ENCODE assay signal across 9 mouse cellular contexts in the genomic region with DNA sequence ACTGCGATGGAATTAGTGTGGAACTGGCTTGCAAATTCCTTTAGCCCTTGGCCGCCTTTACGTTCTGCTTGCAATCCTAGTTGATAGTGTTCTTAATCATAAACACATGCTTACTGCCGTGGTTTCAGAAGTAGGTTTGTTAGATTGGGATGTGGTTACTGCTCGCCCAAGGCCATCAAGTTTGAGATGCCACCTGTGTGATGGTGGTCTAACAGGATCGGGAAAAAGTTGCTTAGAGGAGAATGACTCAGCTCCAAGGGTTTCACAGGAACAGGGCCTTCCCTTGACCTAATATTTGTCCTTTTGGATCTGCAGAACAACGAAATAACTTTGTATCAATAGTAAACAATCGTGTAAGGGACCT. TPM values are rescaled to one million over a fixed set of nuclear protein-coding genes. Genes with fewer than 3 reads are reported as not detected.
DNase-seq lines count a peak whose midpoint lies in the region; ATAC-seq and TF ChIP-seq lines count a peak whose summit lies in the region.
"Had no signal": no experiment of that assay in that cellular context is flagged by ENCODE, and none has a peak within 500 bp of the region (broad histone marks: within the 10 kb centered on the region; RNA-seq: fewer than 3 reads in every experiment).

No protein-coding gene starts in this region.

- TF ChIP-seq POLR2A in bone marrow macrophage, adult 2 months (IDR thresholded peaks at IDR 0.05; ENCODE audit: borderline replicate concordance, low read depth, low read length), result no peak

- H3K9me3 ChIP-seq in kidney, embryonic 16.5 days (ENCODE audit: low read length), result no peaks in the 10 kb centered on the region
- no peaks in the 10 kb centered on the region for H3K9me3 ChIP-seq in hindbrain, postnatal 0 days (ENCODE audit: low read length)
- no peaks in the 10 kb centered on the region for H3K9me3 ChIP-seq in midbrain, postnatal 0 days (ENCODE audit: low read length)

- peaks cover 24% of the 10 kb centered on the region for H3K4me1 ChIP-seq in kidney, embryonic 16.5 days (ENCODE audit: insufficient read depth, low read length)
- peaks cover 20% of the 10 kb centered on the region for H3K4me1 ChIP-seq in bone marrow macrophage, adult 2 months (ENCODE audit: control insufficient read depth, insufficient read depth, low read length)
- peaks cover 6% of the 10 kb centered on the region; the same call in 1 of the 2 replicates for H3K4me1 ChIP-seq in hindbrain, postnatal 0 days (ENCODE audit: insufficient read depth, low read length)
- peaks cover 4% of the 10 kb centered on the region; the same call in 1 of the 2 replicates for H3K4me1 ChIP-seq in midbrain, postnatal 0 days (ENCODE audit: insufficient read depth, low read length)

- no peak for DNase-seq in kidney, adult 18-20 months
- no peak for DNase-seq in hindbrain, postnatal 0 days (ENCODE audit: low spot score)
- no peak for DNase-seq in midbrain, postnatal 0 days (ENCODE audit: low spot score)
- no peak for DNase-seq in embryo, embryonic 11 days
- no peak for DNase-seq in thymus, postnatal 0 days (ENCODE audit: low spot score)
- DNase-seq in gastrocnemius, adult 8-10 months (ENCODE audit: low spot score in 2 of 2), result no peak

- peak overlapping the region; percentile 82 for H3K4me2 ChIP-seq in kidney, embryonic 16.5 days (replicated peaks; ENCODE audit: low read depth, low read length)
- H3K4me2 ChIP-seq in hindbrain, postnatal 0 days (ENCODE audit: low read depth, low read length), result peak overlapping the region; percentile 93
- H3K4me2 ChIP-seq in midbrain, postnatal 0 days (ENCODE audit: low read depth, low read length, poor library complexity, severe bottlenecking), result peak overlapping the region; percentile 70

- no peak for TF ChIP-seq CTCF in bone marrow macrophage, adult 2 months (IDR thresholded peaks at IDR 0.05; ENCODE audit: low read depth, low read length)
- TF ChIP-seq CTCF in hindbrain, postnatal 0 days (IDR thresholded peaks at IDR 0.05; ENCODE audit: low read depth), result no peak
- TF ChIP-seq CTCF in midbrain, postnatal 0 days (IDR thresholded peaks at IDR 0.05), result no peak

- 19% methylated on average over 8 of the region's 8 CpGs for WGBS in kidney, embryonic 16.5 days
- 23% methylated on average over 8 of the region's 8 CpGs for WGBS in hindbrain, postnatal 0 days
- 27% methylated on average over 8 of the region's 8 CpGs for WGBS in midbrain, postnatal 0 days

- H3K36me3 ChIP-seq in kidney, embryonic 16.5 days (ENCODE audit: insufficient read depth, low read length), result peaks cover 11% of the 10 kb centered on the region; the same call in 1 of the 2 replicates
- peaks cover 11% of the 10 kb centered on the region; the same call in 1 of the 2 replicates for H3K36me3 ChIP-seq in hindbrain, postnatal 0 days (ENCODE audit: insufficient read depth, low read length)
- no peaks in the 10 kb centered on the region for H3K36me3 ChIP-seq in midbrain, postnatal 0 days (ENCODE audit: insufficient read depth, low read length)

- H3K27me3 ChIP-seq in kidney, embryonic 16.5 days (ENCODE audit: insufficient read depth, low read length), result no peaks in the 10 kb centered on the region
- H3K27me3 ChIP-seq in hindbrain, postnatal 0 days (ENCODE audit: insufficient read depth, low read length), result no peaks in the 10 kb centered on the region
- no peaks in the 10 kb centered on the region for H3K27me3 ChIP-seq in midbrain, postnatal 0 days (ENCODE audit: insufficient read depth, low read length)

- H3K4me3 ChIP-seq in kidney, embryonic 16.5 days (ENCODE audit: low read length), result peak overlapping the region; percentile 57
- H3K4me3 ChIP-seq in bone marrow macrophage, adult 2 months (ENCODE audit: insufficient read depth, low read length), result peak overlapping the region; percentile 66
- H3K4me3 ChIP-seq in hindbrain, postnatal 0 days (ENCODE audit: low read length), result peak overlapping the region; percentile 64
- H3K4me3 ChIP-seq in midbrain, postnatal 0 days (ENCODE audit: low read depth, low read length), result peak overlapping the region; percentile 57

- H3K9ac ChIP-seq in kidney, embryonic 16.5 days (replicated peaks; ENCODE audit: low read length), result peak overlapping the region; percentile 67
- H3K9ac ChIP-seq in hindbrain, postnatal 0 days (replicated peaks; ENCODE audit: low read length), result peak overlapping the region; percentile 67
- H3K9ac ChIP-seq in midbrain, postnatal 0 days (replicated peaks; ENCODE audit: low read length, poor library complexity, severe bottlenecking), result peak overlapping the region; percentile 59

- peak overlapping the region; percentile 62 for H3K27ac ChIP-seq in kidney, embryonic 16.5 days (ENCODE audit: low read length)
- peak overlapping the region; percentile 32; the same call in 1 of the 2 replicates for H3K27ac ChIP-seq in bone marrow macrophage, adult 2 months (ENCODE audit: insufficient read depth, low read depth, low read length)
- peak overlapping the region; percentile 73; the same call in 1 of the 2 replicates for H3K27ac ChIP-seq in hindbrain, postnatal 0 days
- no peak overlapping the region for H3K27ac ChIP-seq in midbrain, postnatal 0 days (ENCODE audit: low read depth, low read length)

- ATAC-seq in kidney, embryonic 16.5 days (ENCODE audit: low FRiP score, low TSS enrichment), result no peak
- ATAC-seq in hindbrain, postnatal 0 days, result no peak
- no peak for ATAC-seq in midbrain, postnatal 0 days (ENCODE audit: low FRiP score)

RNA-seq across cellular contexts. Expression of a gene that starts 5.7 kb away (rescaled TPM):
- polyA plus RNA-seq in kidney, embryonic 16.5 days (2015; fragmentation: Nextera tagmentation; extraction: Ambion mirVana), result 80.3 and 86.2 TPM in 2 replicates
- polyA plus RNA-seq in bone marrow macrophage, adult 2 months (2012; ENCODE audit: insufficient read depth, insufficient read length, missing spikeins), result 75.4 and 82.0 TPM in 2 replicates
- 105 and 126 TPM in 2 replicates for total RNA-seq in hindbrain, postnatal 0 days (2014; rRNA removed)
- polyA plus RNA-seq in hindbrain, postnatal 0 days (2015; fragmentation: Nextera tagmentation; extraction: Ambion mirVana), result 76.9 and 82.7 TPM in 2 replicates
- 75.7 and 87.8 TPM in 2 replicates for total RNA-seq in midbrain, postnatal 0 days (2014; rRNA removed)
- polyA plus RNA-seq in midbrain, postnatal 0 days (2015; fragmentation: Nextera tagmentation; extraction: Ambion mirVana), result 56.4 and 67.6 TPM in 2 replicates
- polyA plus RNA-seq in thymus, postnatal 0 days (2015; fragmentation: Nextera tagmentation; extraction: Ambion mirVana), result 19.2 and 19.7 TPM in 2 replicates
- total RNA-seq in gastrocnemius, adult 8-10 months (2022), result 10 to 100 TPM; 16.0 to 21.9 (median 19.6) TPM

RNA-seq across cellular contexts. Expression of a gene that starts 5.8 kb away (rescaled TPM):
- 422 and 474 TPM in 2 replicates for polyA plus RNA-seq in kidney, embryonic 16.5 days (2015; fragmentation: Nextera tagmentation; extraction: Ambion mirVana)
- polyA plus RNA-seq in bone marrow macrophage, adult 2 months (2012; ENCODE audit: insufficient read depth, insufficient read length, missing spikeins), result 121 and 130 TPM in 2 replicates
- total RNA-seq in hindbrain, postnatal 0 days (2014; rRNA removed), result 189 and 321 TPM in 2 replicates
- polyA plus RNA-seq in hindbrain, postnatal 0 days (2015; fragmentation: Nextera tagmentation; extraction: Ambion mirVana), result 406 and 407 TPM in 2 replicates
- 240 and 263 TPM in 2 replicates for total RNA-seq in midbrain, postnatal 0 days (2014; rRNA removed)
- 374 and 394 TPM in 2 replicates for polyA plus RNA-seq in midbrain, postnatal 0 days (2015; fragmentation: Nextera tagmentation; extraction: Ambion mirVana)
- polyA plus RNA-seq in thymus, postnatal 0 days (2015; fragmentation: Nextera tagmentation; extraction: Ambion mirVana), result 400 and 426 TPM in 2 replicates
- total RNA-seq in gastrocnemius, adult 8-10 months (2022), result 10 to 100 TPM; 66.1 to 73.7 (median 72.3) TPM

RNA-seq across cellular contexts. Expression of a gene that starts 25.0 kb away (rescaled TPM):
- not detected in 2 replicates for polyA plus RNA-seq in kidney, embryonic 16.5 days (2015; fragmentation: Nextera tagmentation; extraction: Ambion mirVana)
- polyA plus RNA-seq in bone marrow macrophage, adult 2 months (2012; ENCODE audit: insufficient read depth, insufficient read length, missing spikeins), result not detected in 2 replicates
- total RNA-seq in hindbrain, postnatal 0 days (2014; rRNA removed), result not detected in 2 replicates
- 0.05 TPM in 1 of 2 replicates, not detected in the other for polyA plus RNA-seq in hindbrain, postnatal 0 days (2015; fragmentation: Nextera tagmentation; extraction: Ambion mirVana)
- total RNA-seq in midbrain, postnatal 0 days (2014; rRNA removed), result not detected in 2 replicates
- not detected in 2 replicates for polyA plus RNA-seq in midbrain, postnatal 0 days (2015; fragmentation: Nextera tagmentation; extraction: Ambion mirVana)
- polyA plus RNA-seq in thymus, postnatal 0 days (2015; fragmentation: Nextera tagmentation; extraction: Ambion mirVana), result not detected in 2 replicates
- not detected for total RNA-seq in gastrocnemius, adult 8-10 months (2022)
- total RNA-seq: adrenal gland, postnatal 4 days had no signal
